Mouse (Mus musculus) liver, postnatal 0 days (tissue): ENCODE measurements around the gene Mcpt1.

Experiments
- CTCF ChIP-seq: sonication (generic); IDR thresholded peaks from 2 replicates; pipeline ENCODE4 v1.5.1; 2016; ENCODE audit warnings: antibody characterized with exemption, low read depth
- EP300 ChIP-seq: IDR thresholded peaks from 2 replicates; pipeline ENCODE4 v1.6.1; 2016; ENCODE audit warnings: antibody characterized with exemption, low read depth, mild to moderate bottlenecking

GRCm38 (mm10) chr14:56055408-56055807 is 37.6 kb downstream of the Mcpt1 start:
- TF ChIP-seq EP300 (no peak), CTCF (peak; percentile 8; the same call in 1 of the 2 replicates)
